Mouse (Mus musculus) testis, postnatal 14 days (tissue): ENCODE data around the gene Atat1.

Experiments used
- DNase-seq: peaks from one replicate; pipeline ENCODE4 v3.0.0; 2021; ENCODE audit warnings: low spot score

Gene Atat1

GRCm38 (mm10) chr17:35873774-35874519 lies 35.9 kb downstream of the Atat1 start:
- peak; percentile 79 for DNase-seq

GRCm38 (mm10) chr17:35870884-35871696 lies 38.8 kb downstream of the Atat1 start:
- DNase-seq, result no peak

- DNase-seq, result no peak
Observed at GRCm38 (mm10) chr17:35870151-35870883, 39.6 kb downstream of the Atat1 start.

- no peak for DNase-seq
Observed at GRCm38 (mm10) chr17:35869346-35870067, 40.4 kb downstream of the Atat1 start.

- DNase-seq, result no peak
Observed at GRCm38 (mm10) chr17:35868961-35869345, 40.9 kb downstream of the Atat1 start.

GRCm38 (mm10) chr17:35868165-35868820 lies 41.6 kb downstream of the Atat1 start:
- DNase-seq, result no peak

GRCm38 (mm10) chr17:35866911-35867890 lies 42.7 kb downstream of the Atat1 start:
- no peak for DNase-seq

- DNase-seq, result peak; percentile 65
Observed at GRCm38 (mm10) chr17:35866281-35866831, 43.5 kb downstream of the Atat1 start.

- peak; percentile 80 for DNase-seq
Observed at GRCm38 (mm10) chr17:35865481-35866280, 44.2 kb downstream of the Atat1 start, which contains the start of gene Ppp1r18. Ppp1r18 (plus strand) TSS chr17:35865593.

- no peak for DNase-seq
Observed at GRCm38 (mm10) chr17:35864832-35865353, 45.0 kb downstream of the Atat1 start.

- DNase-seq, result peak; percentile 85
Observed at GRCm38 (mm10) chr17:35861198-35861857, 48.5 kb downstream of the Atat1 start, which contains the start of gene Nrm. Nrm (plus strand) TSS chr17:35861318.

- no peak for DNase-seq
Observed at GRCm38 (mm10) chr17:35860831-35861197, 49.1 kb downstream of the Atat1 start.

GRCm38 (mm10) chr17:35859835-35860234 lies 50.0 kb downstream of the Atat1 start:
- no peak for DNase-seq

GRCm38 (mm10) chr17:35859371-35859770 lies 50.5 kb downstream of the Atat1 start:
- no peak for DNase-seq

GRCm38 (mm10) chr17:35850974-35851373 lies 58.9 kb downstream of the Atat1 start:
- no peak for DNase-seq

GRCm38 (mm10) chr17:35848112-35848511 lies 61.8 kb downstream of the Atat1 start:
- DNase-seq, result peak; percentile 21
